Mouse (Mus musculus): Measurements from ENCODE around the gene Lrrc36.
A peak's percentile ranks its signal among the peaks of the same experiment; 100 is the strongest.

The Lrrc36 gene

GRCm38 (mm10) chr8:105413391-105413790 lies at the start of gene Lrrc36, which contains the start of gene Kctd19:
TSS of gene Lrrc36 (plus strand) at chr8:105413571.
TSS of gene Kctd19 (minus strand) at chr8:105413502.
- DNase-seq, result peak; percentile 85

GRCm38 (mm10) chr8:105367107-105367506 lies 46.3 kb upstream of the Lrrc36 start:
- DNase-seq, result peak; percentile 45

- no peak for DNase-seq
These were observed 40.9 kb upstream of the Lrrc36 start for GRCm38 (mm10) chr8:105372473-105372872.

GRCm38 (mm10) chr8:105373032-105373431 lies 40.3 kb upstream of the Lrrc36 start, which contains the start of gene Plekhg4:
TSS of gene Plekhg4 (plus strand) at chr8:105373274.
- DNase-seq, result no peak

GRCm38 (mm10) chr8:105374513-105374966 lies 38.8 kb upstream of the Lrrc36 start:
- peak; percentile 68 for DNase-seq

- peak; percentile 79 for DNase-seq
These were observed 34.7 kb upstream of the Lrrc36 start for GRCm38 (mm10) chr8:105378673-105379072.

- DNase-seq, result no peak
These were observed 33.1 kb upstream of the Lrrc36 start for GRCm38 (mm10) chr8:105380308-105380707.

GRCm38 (mm10) chr8:105384070-105384469 lies 29.3 kb upstream of the Lrrc36 start:
- no peak for DNase-seq

- DNase-seq, result peak; percentile 49
These were observed 26.2 kb upstream of the Lrrc36 start for GRCm38 (mm10) chr8:105387151-105387550.

- DNase-seq, result peak; percentile 81
These were observed 24.3 kb upstream of the Lrrc36 start for GRCm38 (mm10) chr8:105389096-105389495.

- DNase-seq, result peak; percentile 36
These were observed 20.1 kb upstream of the Lrrc36 start for GRCm38 (mm10) chr8:105393089-105393787.

GRCm38 (mm10) chr8:105393915-105394314 lies 19.5 kb upstream of the Lrrc36 start:
- peak; percentile 44 for DNase-seq

- peak; percentile 78 for DNase-seq
These were observed 15.6 kb upstream of the Lrrc36 start for GRCm38 (mm10) chr8:105397747-105398146.

- no peak for DNase-seq
These were observed 13.4 kb upstream of the Lrrc36 start for GRCm38 (mm10) chr8:105400016-105400415.

GRCm38 (mm10) chr8:105403467-105403866 lies 9.9 kb upstream of the Lrrc36 start:
- no peak for DNase-seq

- no peak for DNase-seq
These were observed 8.9 kb upstream of the Lrrc36 start for GRCm38 (mm10) chr8:105404496-105404895.

- DNase-seq, result peak; percentile 71
These were observed 7.0 kb upstream of the Lrrc36 start for GRCm38 (mm10) chr8:105406416-105406815.

GRCm38 (mm10) chr8:105408331-105408730 lies 5.0 kb upstream of the Lrrc36 start:
- no peak for DNase-seq

- DNase-seq, result no peak
These were observed 3.4 kb upstream of the Lrrc36 start for GRCm38 (mm10) chr8:105409947-105410346.

GRCm38 (mm10) chr8:105418992-105419391 lies 5.6 kb downstream of the Lrrc36 start:
- DNase-seq, result no peak

- DNase-seq, result no peak
These were observed 6.4 kb downstream of the Lrrc36 start for GRCm38 (mm10) chr8:105419800-105420199.

- DNase-seq, result no peak
These were observed 8.6 kb downstream of the Lrrc36 start for GRCm38 (mm10) chr8:105422006-105422405.

- no peak for DNase-seq
These were observed 13.5 kb downstream of the Lrrc36 start for GRCm38 (mm10) chr8:105426878-105427277.

GRCm38 (mm10) chr8:105431743-105432515 lies 18.6 kb downstream of the Lrrc36 start:
- no peak for DNase-seq
